Mouse (Mus musculus) spleen, embryonic (tissue): Measurements from ENCODE around the gene Rhbdf2.

Source experiments
- CTCF ChIA-PET: fragments of 350-600 bp; sonication (Branson Sonifier 250); formaldehyde crosslinking; loops from one replicate; lab custom pipeline; 2022; lab: Charles Lee

Gene Rhbdf2

GRCm38 (mm10) chr11:116596766-116597165 lies 30.1 kb downstream of the Rhbdf2 start:
- CTCF ChIA-PET = no interaction called here

- CTCF ChIA-PET = interaction anchor here (0.7 kb wide), 1 partner anchor 112 kb away, joined by 16 read pairs; no protein-coding TSS in a partner anchor
Observed at GRCm38 (mm10) chr11:116593345-116593744, 33.5 kb downstream of the Rhbdf2 start.

DNA sequence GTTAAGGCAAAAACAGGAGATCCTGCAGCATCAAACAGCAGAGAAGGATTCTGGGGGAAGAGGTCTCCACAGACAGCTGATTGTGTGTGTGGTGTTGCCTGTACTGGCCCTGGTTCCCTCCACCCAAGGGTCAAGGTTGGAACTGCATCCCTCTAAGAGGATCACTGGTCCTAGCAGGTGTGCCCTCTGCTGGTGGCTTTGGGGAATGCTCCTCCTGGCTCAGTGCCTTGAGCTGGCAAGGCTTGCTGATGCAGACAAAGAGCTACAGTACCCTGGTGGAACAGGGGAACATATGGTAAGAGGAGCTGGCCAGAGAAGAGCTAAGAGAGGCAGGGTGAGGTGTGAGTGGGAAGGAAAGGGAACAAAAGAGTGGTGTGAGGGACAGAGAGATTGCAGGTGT lies 34.4 kb downstream of the Rhbdf2 start:
- CTCF ChIA-PET = interaction anchor here (0.7 to 0.9 kb wide), 2 partner anchors 17 to 581 kb away, joined by 3 to 17 read pairs; no protein-coding TSS in a partner anchor

DNA sequence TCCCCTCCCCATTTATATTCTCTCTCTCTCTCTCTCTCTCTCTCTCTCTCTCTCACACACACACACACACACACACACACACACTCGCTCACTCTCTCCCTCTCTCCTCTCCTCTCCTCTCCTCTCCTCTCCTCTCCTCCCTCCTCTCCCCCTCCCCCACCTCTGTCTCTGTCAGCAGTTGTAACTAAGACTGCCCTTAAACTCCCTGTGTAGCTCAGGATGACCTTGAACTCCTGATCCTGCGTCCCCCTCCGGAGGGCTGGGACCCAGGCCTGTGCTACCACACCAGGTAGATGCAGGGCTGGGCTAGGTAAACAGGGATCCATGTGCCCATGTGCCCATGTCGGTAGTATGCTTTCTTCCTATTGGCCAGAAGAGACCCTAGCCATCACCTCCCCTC lies 35.2 kb downstream of the Rhbdf2 start:
- CTCF ChIA-PET = interaction anchor here (0.6 to 0.9 kb wide), 3 partner anchors 13 to 582 kb away, joined by 3 to 17 read pairs (median 3); no protein-coding TSS in a partner anchor

DNA sequence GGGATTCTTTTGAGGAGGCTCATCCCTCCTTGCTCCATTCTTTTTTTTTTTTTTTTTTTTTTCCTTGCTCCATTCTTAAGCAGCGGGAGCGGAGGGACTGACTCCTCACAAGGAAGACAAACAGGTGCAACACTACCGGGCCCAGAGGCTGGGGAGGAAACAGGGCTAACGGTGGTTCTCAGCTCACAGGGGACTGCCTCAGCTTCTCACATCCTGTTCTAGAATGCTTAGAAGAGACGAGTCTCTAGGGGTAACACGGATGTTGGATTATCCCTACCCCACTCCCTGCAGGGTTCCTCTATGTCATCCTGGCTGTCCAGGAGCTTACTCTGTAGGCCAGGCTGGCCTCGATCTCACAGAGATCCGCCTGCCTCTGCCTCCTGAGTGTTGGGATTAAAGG lies 37.2 kb downstream of the Rhbdf2 start:
- CTCF ChIA-PET = no interaction called here

- CTCF ChIA-PET = no interaction called here
Observed at GRCm38 (mm10) chr11:116589020-116589531, 37.7 kb downstream of the Rhbdf2 start.

GRCm38 (mm10) chr11:116586801-116587631 lies 39.8 kb downstream of the Rhbdf2 start:
- CTCF ChIA-PET = interaction anchor here (1.1 to 1.6 kb wide), 2 partner anchors 28 to 41 kb away, joined by 3 to 9 read pairs; no protein-coding TSS in a partner anchor

GRCm38 (mm10) chr11:116586310-116586709 lies 40.5 kb downstream of the Rhbdf2 start, which contains the start of gene Aanat:
Aanat (plus strand) TSS chr11:116586432.
- CTCF ChIA-PET = interaction anchor here (1.1 to 1.6 kb wide), 2 partner anchors 28 to 42 kb away, joined by 3 to 9 read pairs; no protein-coding TSS in a partner anchor

GRCm38 (mm10) chr11:116585682-116586081 lies 41.1 kb downstream of the Rhbdf2 start:
- CTCF ChIA-PET = interaction anchor here (1.6 kb wide), 1 partner anchor 43 kb away, joined by 9 read pairs; no protein-coding TSS in a partner anchor

DNA sequence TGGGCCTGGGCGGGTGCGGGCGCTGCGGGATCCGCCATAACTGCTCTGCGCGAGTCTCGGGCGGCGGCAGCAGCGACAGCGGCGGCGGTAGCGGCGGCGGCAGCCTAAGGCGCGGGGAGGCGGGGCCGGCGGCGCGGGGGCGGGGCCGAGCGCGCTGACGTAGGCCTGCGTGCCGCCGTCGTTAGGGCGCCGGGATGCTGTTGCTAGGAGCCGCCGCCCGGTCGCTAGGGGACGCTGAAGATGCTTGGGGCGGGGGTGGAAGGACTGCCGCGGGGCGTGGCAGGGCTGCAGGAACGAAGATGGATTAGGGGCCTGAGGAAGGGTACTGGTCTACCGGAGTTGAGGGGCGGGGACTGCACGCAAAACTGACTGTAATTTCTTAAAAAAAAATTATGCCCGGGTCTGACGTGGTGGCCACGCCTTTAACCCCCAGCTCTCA lies 45.4 kb downstream of the Rhbdf2 start, which contains the start of gene Ube2o:
TSS of gene Ube2o (minus strand) at position 72 of the 439 bp plus-strand sequence.
- CTCF ChIA-PET = no interaction called here

GRCm38 (mm10) chr11:116580711-116581375 lies 46.0 kb downstream of the Rhbdf2 start:
- CTCF ChIA-PET = no interaction called here

GRCm38 (mm10) chr11:116580031-116580652 lies 46.7 kb downstream of the Rhbdf2 start:
- CTCF ChIA-PET = no interaction called here

GRCm38 (mm10) chr11:116579280-116579679 lies 47.5 kb downstream of the Rhbdf2 start:
- CTCF ChIA-PET = interaction anchor here (0.7 kb wide), 1 partner anchor 609 kb away, joined by 3 read pairs; no protein-coding TSS in a partner anchor

- CTCF ChIA-PET = interaction anchor here (0.6 kb wide), 2 partner anchors 38 to 89 kb away, joined by 3 read pairs; no protein-coding TSS in a partner anchor
Observed at GRCm38 (mm10) chr11:116575396-116575795, 51.4 kb downstream of the Rhbdf2 start.

DNA sequence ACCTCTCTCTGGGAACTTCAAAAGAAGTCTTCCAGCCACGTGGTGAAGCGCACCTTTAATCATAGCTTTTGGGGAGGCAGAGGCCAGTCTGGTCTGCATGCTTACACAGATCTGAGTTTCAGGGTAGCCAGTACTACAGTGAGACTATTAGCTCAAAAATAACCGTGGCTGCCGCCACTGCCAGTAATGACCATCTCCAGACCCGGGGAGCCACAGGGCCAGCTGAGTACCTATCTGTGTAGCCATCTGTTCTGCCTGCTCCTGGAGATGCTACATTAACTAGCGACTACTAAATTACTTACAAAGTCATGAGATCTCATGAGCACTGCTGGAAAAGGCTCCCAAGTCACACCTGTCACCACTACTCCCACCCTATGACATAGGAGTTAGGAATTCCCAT lies 51.8 kb downstream of the Rhbdf2 start:
- CTCF ChIA-PET = interaction anchor here (0.6 kb wide), 1 partner anchor 38 kb away, joined by 3 read pairs; no protein-coding TSS in a partner anchor

GRCm38 (mm10) chr11:116574486-116574885 lies 52.3 kb downstream of the Rhbdf2 start:
- CTCF ChIA-PET = no interaction called here

GRCm38 (mm10) chr11:116572756-116573543 lies 53.9 kb downstream of the Rhbdf2 start:
- CTCF ChIA-PET = interaction anchor here (0.6 kb wide), 1 partner anchor 282 kb away, joined by 12 read pairs; no protein-coding TSS in a partner anchor

DNA sequence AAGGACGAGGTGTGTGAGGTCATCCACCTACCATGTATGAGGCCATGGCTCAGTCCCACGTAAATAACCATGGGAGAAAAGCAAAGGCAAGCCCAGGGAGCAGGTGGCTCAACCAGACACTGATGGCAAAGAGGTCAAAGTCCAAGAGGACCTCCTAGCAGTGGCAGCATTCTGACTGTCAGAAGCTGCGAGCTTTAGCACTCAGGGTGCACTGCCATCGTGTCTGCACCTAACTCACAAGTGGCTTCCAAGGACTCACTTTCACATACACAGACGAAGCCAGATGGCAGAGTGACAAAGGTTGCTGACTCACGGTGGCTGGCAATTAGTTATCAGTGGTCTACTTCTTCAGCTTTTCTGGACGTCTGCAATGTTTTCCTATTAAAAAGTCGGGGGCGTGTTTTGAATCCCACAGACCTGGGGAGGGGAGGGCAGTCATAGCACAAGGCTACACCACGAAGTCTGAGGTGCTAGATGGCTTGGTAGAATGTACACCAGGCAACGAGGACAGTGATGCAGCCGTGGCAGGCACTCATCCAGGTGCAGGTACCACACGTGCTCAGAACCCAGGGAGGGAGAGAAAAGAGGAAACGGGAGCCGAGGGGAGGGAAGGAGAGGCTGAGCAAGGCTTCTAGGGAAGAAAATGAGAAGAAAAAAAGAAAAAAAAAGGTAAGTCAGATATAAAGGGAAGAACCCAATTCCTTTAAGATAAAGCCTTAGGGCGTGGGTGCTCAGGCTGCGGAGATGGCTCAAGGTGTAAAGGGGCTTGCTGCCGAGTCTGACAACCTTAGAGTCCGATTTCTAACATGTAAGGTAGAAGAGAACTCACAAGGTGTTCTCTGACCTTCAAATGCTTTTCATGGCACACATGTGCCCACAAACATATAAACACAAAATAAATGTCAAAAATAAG lies 54.8 kb downstream of the Rhbdf2 start:
- CTCF ChIA-PET = no interaction called here

- CTCF ChIA-PET = no interaction called here
Observed at GRCm38 (mm10) chr11:116570821-116571220, 56.0 kb downstream of the Rhbdf2 start.
